Mouse (Mus musculus) forebrain, embryonic 12.5 days (tissue): ENCODE measurements around the gene Olfr556. TPM values are rescaled to one million over a fixed set of nuclear protein-coding genes. Genes with fewer than 3 reads are reported as not detected.
A peak's percentile ranks its signal among the peaks of the same experiment; 100 is the strongest.
"Not testable (repeated sequence)": the region's sequence is repeated elsewhere in the genome, so short reads cannot be mapped to it uniquely, and the experiment has no call there.

Experiments used
- ATAC-seq: fragments of 200-750 bp; cut with Nextera tagmentation; 2 replicates; pipeline ENCODE4 v1.8.0; 2017; ENCODE audit warnings: moderate TSS enrichment; ENCODE audit not compliant: low FRiP score
- H3K27ac ChIP-seq: fragments of 300-500 bp; sonication (generic); 2 replicates; pipeline ENCODE4 v1.5.1; 2016; ENCODE audit warnings: mild to moderate bottlenecking
- H3K27me3 ChIP-seq: fragments of 300-500 bp; sonication (generic); 2 replicates; pipeline ENCODE4 v1.6.1; 2016; ENCODE audit warnings: mild to moderate bottlenecking
- H3K36me3 ChIP-seq: fragments of 300-500 bp; sonication (generic); replicated peaks from 2 replicates; pipeline ENCODE4 v1.6.1; 2016; ENCODE audit warnings: mild to moderate bottlenecking
- H3K4me1 ChIP-seq: fragments of 300-500 bp; sonication (generic); 2 replicates; pipeline ENCODE4 v1.6.1; 2016
- H3K4me2 ChIP-seq: fragments of 300-500 bp; sonication (generic); 2 replicates; pipeline ENCODE4 v1.6.1; 2016; ENCODE audit warnings: mild to moderate bottlenecking, moderate library complexity
- H3K4me3 ChIP-seq: fragments of 300-500 bp; sonication (generic); replicated peaks from 2 replicates; pipeline ENCODE4 v1.5.1; 2016; ENCODE audit warnings: mild to moderate bottlenecking
- H3K9ac ChIP-seq: fragments of 300-500 bp; sonication (generic); 2 replicates; pipeline ENCODE4 v1.6.1; 2016; ENCODE audit warnings: mild to moderate bottlenecking
- H3K9me3 ChIP-seq: fragments of 300-500 bp; sonication (generic); 2 replicates; pipeline ENCODE4 v1.6.1; 2016
- WGBS: fragments of 180-500 bp; shearing (Covaris S2); methylation state at CpG from one replicate; pipeline ENCODE4 v1.1.7; 2016; 5-methylcytosine and 5-hydroxymethylcytosine counted together
- polyA plus RNA-seq: library from polyadenylated mRNA; unstranded; fragments of >200 nt; fragmentation: Nextera tagmentation; extraction: Ambion mirVana; gene quantifications from 2 replicates; pipeline ENCODE4 v1.2.1, GENCODE M21; 2016

The Olfr556 gene
- polyA plus RNA-seq, result not detected in 2 replicates

GRCm38 (mm10) chr7:102664599-102664998, at the start of gene Olfr556:
Olfr556 (plus strand) TSS chr7:102664899.
- H3K27me3 ChIP-seq, result no peaks in the 10 kb centered on the region
- no peak within 1 kb of the TSS for H3K9ac ChIP-seq
- no peak within 1 kb of the TSS for H3K4me3 ChIP-seq
- no peaks in the 10 kb centered on the region for H3K4me1 ChIP-seq
- H3K4me2 ChIP-seq, result no peak within 1 kb of the TSS
- no peaks in the 10 kb centered on the region for H3K36me3 ChIP-seq
- ATAC-seq, result no peak
- WGBS, result 56% methylated on average over 3 of the region's 3 CpGs
- no peak within 1 kb of the TSS for H3K27ac ChIP-seq
- no peaks in the 10 kb centered on the region for H3K9me3 ChIP-seq

GRCm38 (mm10) chr7:102618118-102618517, 46.6 kb upstream of the Olfr556 start, which contains the start of gene Olfr553:
Olfr553 (minus strand) TSS chr7:102618218.
- ATAC-seq, result no peak
- Histone ChIP-seq H3K36me3 (no peaks in the 10 kb centered on the region), H3K9me3 (no peaks in the 10 kb centered on the region), H3K4me3 (no peak within 1 kb of the TSS), H3K27me3 (no peaks in the 10 kb centered on the region), H3K27ac (no peak within 1 kb of the TSS), H3K4me2 (no peak within 1 kb of the TSS), H3K4me1 (no peaks in the 10 kb centered on the region), H3K9ac (no peak within 1 kb of the TSS)

GRCm38 (mm10) chr7:102619608-102620007, 45.1 kb upstream of the Olfr556 start:
- Histone ChIP-seq H3K4me2 (no peak overlapping the region), H3K27ac (no peak overlapping the region), H3K36me3 (no peaks in the 10 kb centered on the region), H3K27me3 (no peaks in the 10 kb centered on the region), H3K9ac (no peak overlapping the region), H3K9me3 (no peaks in the 10 kb centered on the region), H3K4me1 (no peaks in the 10 kb centered on the region), H3K4me3 (no peak overlapping the region)
- ATAC-seq, result no peak
- 79% methylated on average over 5 of the region's 5 CpGs for WGBS

- not testable (repeated sequence) for H3K27ac ChIP-seq, H3K36me3 ChIP-seq, H3K27me3 ChIP-seq, H3K9me3 ChIP-seq, H3K4me3 ChIP-seq, H3K9ac ChIP-seq, H3K4me2 ChIP-seq, H3K4me1 ChIP-seq, ATAC-seq
- WGBS, result 85% methylated on average over 19 of the region's 19 CpGs
Measured at GRCm38 (mm10) chr7:102620368-102620767, 44.3 kb upstream of the Olfr556 start.

- Histone ChIP-seq H3K27ac (no peak overlapping the region), H3K4me1 (no peaks in the 10 kb centered on the region), H3K9me3 (no peaks in the 10 kb centered on the region), H3K9ac (no peak overlapping the region), H3K4me3 (no peak overlapping the region), H3K36me3 (no peaks in the 10 kb centered on the region), H3K4me2 (no peak overlapping the region), H3K27me3 (no peaks in the 10 kb centered on the region)
- 40% methylated on average over 3 of the region's 3 CpGs for WGBS
- no peak for ATAC-seq
Measured at GRCm38 (mm10) chr7:102636665-102637064, 28.0 kb upstream of the Olfr556 start.

- Histone ChIP-seq H3K36me3 (no peaks in the 10 kb centered on the region), H3K9me3 (no peaks in the 10 kb centered on the region), H3K4me3 (no peak within 1 kb of the TSS), H3K9ac (no peak within 1 kb of the TSS), H3K4me2 (no peak within 1 kb of the TSS), H3K4me1 (no peaks in the 10 kb centered on the region), H3K27ac (no peak within 1 kb of the TSS), H3K27me3 (no peaks in the 10 kb centered on the region)
- 78% methylated on average over 1 of the region's 1 CpGs for WGBS
- ATAC-seq, result no peak
Measured at GRCm38 (mm10) chr7:102638132-102638531, 26.6 kb upstream of the Olfr556 start, which contains the start of gene Olfr554. Olfr554 (plus strand) TSS chr7:102638432.

- H3K27ac ChIP-seq, H3K4me3 ChIP-seq, H3K9ac ChIP-seq, H3K36me3 ChIP-seq, H3K27me3 ChIP-seq, H3K4me1 ChIP-seq, ATAC-seq, H3K9me3 ChIP-seq, H3K4me2 ChIP-seq: not testable (repeated sequence)
- WGBS, result 90% methylated on average over 4 of the region's 4 CpGs
Measured at GRCm38 (mm10) chr7:102644945-102645344, 19.8 kb upstream of the Olfr556 start.

- Histone ChIP-seq H3K27ac (no peak within 1 kb of the TSS), H3K9me3 (no peaks in the 10 kb centered on the region), H3K4me1 (no peaks in the 10 kb centered on the region), H3K4me3 (no peak within 1 kb of the TSS), H3K4me2 (no peak within 1 kb of the TSS), H3K27me3 (no peaks in the 10 kb centered on the region), H3K9ac (no peak within 1 kb of the TSS), H3K36me3 (no peaks in the 10 kb centered on the region)
- ATAC-seq, result no peak
- WGBS, result 82% methylated on average over 1 of the region's 1 CpGs
Measured at GRCm38 (mm10) chr7:102658523-102658922, 6.2 kb upstream of the Olfr556 start, which contains the start of gene Olfr555. Olfr555 (plus strand) TSS chr7:102658823.

GRCm38 (mm10) chr7:102665378-102665777, 679 bp downstream of the Olfr556 start:
- Histone ChIP-seq H3K27me3 (no peaks in the 10 kb centered on the region), H3K4me3 (no peak overlapping the region)
- WGBS, result 43% methylated on average over 2 of the region's 2 CpGs

GRCm38 (mm10) chr7:102676225-102676624, 11.5 kb downstream of the Olfr556 start:
- 86% methylated on average over 2 of the region's 2 CpGs for WGBS
- Histone ChIP-seq H3K27me3 (no peaks in the 10 kb centered on the region), H3K9ac (no peak overlapping the region), H3K4me2 (no peak overlapping the region), H3K36me3 (peaks cover 5% of the 10 kb centered on the region; the same call in 1 of the 2 replicates), H3K4me1 (no peaks in the 10 kb centered on the region), H3K9me3 (no peaks in the 10 kb centered on the region), H3K4me3 (no peak overlapping the region), H3K27ac (no peak overlapping the region)
- no peak for ATAC-seq

More at GRCm38 (mm10) chr7:102665378-102665777, 679 bp downstream of the Olfr556 start:
- H3K36me3 ChIP-seq, result no peaks in the 10 kb centered on the region
- no peak overlapping the region for H3K9ac ChIP-seq
- H3K27ac ChIP-seq, result no peak overlapping the region
- H3K4me1 ChIP-seq, result no peaks in the 10 kb centered on the region
- ATAC-seq, result no peak
- no peak overlapping the region for H3K4me2 ChIP-seq
- H3K9me3 ChIP-seq, result no peaks in the 10 kb centered on the region

GRCm38 (mm10) chr7:102681916-102682315, 17.2 kb downstream of the Olfr556 start:
- H3K9ac ChIP-seq, result no peak overlapping the region
- H3K4me3 ChIP-seq, result no peak overlapping the region
- H3K4me1 ChIP-seq, result no peaks in the 10 kb centered on the region
- H3K36me3 ChIP-seq, result peaks cover 5% of the 10 kb centered on the region; the same call in 1 of the 2 replicates
- H3K9me3 ChIP-seq, result no peaks in the 10 kb centered on the region
- H3K4me2 ChIP-seq, result no peak overlapping the region
- no peak overlapping the region for H3K27ac ChIP-seq
- no peak for ATAC-seq
- 95% methylated on average over 1 of the region's 1 CpGs for WGBS
- no peaks in the 10 kb centered on the region for H3K27me3 ChIP-seq

- Histone ChIP-seq H3K27ac (no peak within 1 kb of the TSS), H3K4me3 (peak within 1 kb of the TSS; percentile 63), H3K9me3 (no peaks in the 10 kb centered on the region), H3K27me3 (no peaks in the 10 kb centered on the region), H3K9ac (peak within 1 kb of the TSS; percentile 63), H3K4me1 (peaks cover 3% of the 10 kb centered on the region; the same call in 1 of the 2 replicates), H3K4me2 (peak within 1 kb of the TSS; percentile 59), H3K36me3 (no peaks in the 10 kb centered on the region)
- ATAC-seq, result peak; percentile 99
- under 1% methylated on average over 40 of the region's 40 CpGs for WGBS
Measured at GRCm38 (mm10) chr7:102686944-102687501, 22.3 kb downstream of the Olfr556 start, which contains the start of gene Trim68. Trim68 (minus strand) TSS chr7:102687327.
